Mouse (Mus musculus): ENCODE data around the gene Cyp2ab1.
"Not testable (repeated sequence)": the region's sequence is repeated elsewhere in the genome, so short reads cannot be mapped to it uniquely, and the experiment has no call there.

Cyp2ab1 gene

GRCm38 (mm10) chr16:20325286-20325685, at the start of gene Cyp2ab1:
TSS of gene Cyp2ab1 (minus strand) at chr16:20325404.
- DNase-seq = peak in 1 of 2 experiments; percentile 4

GRCm38 (mm10) chr16:20371731-20372130, 46.5 kb upstream of the Cyp2ab1 start:
- DNase-seq = peak; percentile 8 to 12

- DNase-seq = no peak
Measured at GRCm38 (mm10) chr16:20368221-20368620, 43.0 kb upstream of the Cyp2ab1 start.

DNA sequence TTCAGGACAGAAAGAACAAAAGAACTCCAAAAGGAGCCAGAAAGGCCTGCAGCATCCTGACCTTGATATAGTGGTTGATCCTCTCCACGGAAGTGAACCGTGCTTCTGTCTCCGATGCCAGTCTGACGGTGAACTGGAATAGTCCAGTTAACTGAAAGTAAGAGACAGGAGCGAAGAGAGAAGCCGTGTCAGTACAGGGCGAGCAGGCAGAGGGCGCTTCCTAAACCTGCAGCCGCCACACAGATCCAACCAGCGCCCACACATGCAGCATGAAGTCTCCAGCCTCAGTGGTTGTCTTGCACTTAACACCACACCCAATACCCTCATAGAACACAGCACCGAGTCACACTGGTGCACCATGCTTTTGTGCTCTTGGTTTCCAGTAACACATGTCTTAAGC, 36.9 kb upstream of the Cyp2ab1 start:
- no peak for DNase-seq

DNA sequence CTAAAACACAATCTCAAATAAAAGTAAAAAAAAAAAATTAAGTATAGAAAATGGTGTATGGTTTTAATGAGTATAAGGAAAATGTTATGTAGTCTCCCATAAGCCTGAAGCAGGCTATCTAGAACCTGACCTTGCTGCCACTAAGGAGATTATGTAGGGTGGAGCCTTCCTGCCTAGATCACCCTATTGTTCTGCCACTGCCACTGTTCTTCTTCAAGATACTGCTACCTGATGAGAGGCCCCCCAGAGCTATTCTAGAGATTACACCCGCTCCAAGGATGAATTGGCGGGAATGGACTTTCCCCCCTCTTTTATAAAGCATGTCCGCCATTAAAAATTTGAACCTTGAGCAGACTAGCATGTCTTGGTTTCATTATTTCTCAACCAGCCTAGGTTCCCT, 36.3 kb upstream of the Cyp2ab1 start:
- DNase-seq = not testable (repeated sequence)

- no peak for DNase-seq
Measured at GRCm38 (mm10) chr16:20359643-20360295, 34.6 kb upstream of the Cyp2ab1 start.

DNA sequence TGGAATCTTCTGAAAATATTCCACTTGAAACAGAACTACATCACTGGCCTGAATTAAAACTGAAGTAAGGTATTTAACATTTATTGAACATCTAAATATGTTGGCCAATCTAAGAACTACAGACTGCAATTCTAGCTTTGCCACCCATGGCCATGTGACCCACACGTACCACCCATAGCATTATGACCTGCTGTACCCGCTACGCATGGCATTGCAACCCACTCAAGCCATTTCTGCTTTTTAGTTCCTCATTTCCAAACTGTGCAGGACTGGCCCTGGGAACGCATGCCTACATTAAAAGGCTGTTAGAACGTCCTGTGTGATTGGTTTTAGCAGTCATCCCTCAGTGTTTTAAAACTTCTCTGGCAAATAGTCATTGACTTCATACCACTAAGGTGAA, 32.6 kb upstream of the Cyp2ab1 start:
- DNase-seq = no peak

GRCm38 (mm10) chr16:20354762-20355161, 29.6 kb upstream of the Cyp2ab1 start:
- DNase-seq = no peak

- DNase-seq = no peak
Measured at GRCm38 (mm10) chr16:20354011-20354410, 28.8 kb upstream of the Cyp2ab1 start.

- no peak for DNase-seq
Measured at GRCm38 (mm10) chr16:20345464-20345863, 20.3 kb upstream of the Cyp2ab1 start.

DNA sequence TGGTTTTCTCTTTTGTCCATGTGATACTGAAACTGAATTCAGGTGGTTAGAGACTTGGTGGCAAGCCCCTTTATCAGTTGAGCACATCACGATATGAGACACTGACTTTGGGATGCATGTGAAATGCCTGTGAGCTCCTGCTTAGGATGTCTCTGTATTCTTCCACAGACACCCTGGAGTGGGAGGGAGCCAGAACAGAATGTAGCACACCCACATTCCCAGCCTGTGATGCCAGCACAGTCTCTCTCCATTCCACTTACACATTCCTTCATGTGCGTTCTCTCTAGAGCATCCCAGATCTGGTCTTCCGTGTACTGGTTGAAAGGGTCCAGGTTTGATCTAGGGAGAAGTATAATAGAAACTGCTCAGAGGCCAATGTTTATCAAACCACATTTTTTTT, 13.4 kb upstream of the Cyp2ab1 start:
- no peak for DNase-seq

GRCm38 (mm10) chr16:20334918-20335317, 9.7 kb upstream of the Cyp2ab1 start:
- no peak for DNase-seq

DNA sequence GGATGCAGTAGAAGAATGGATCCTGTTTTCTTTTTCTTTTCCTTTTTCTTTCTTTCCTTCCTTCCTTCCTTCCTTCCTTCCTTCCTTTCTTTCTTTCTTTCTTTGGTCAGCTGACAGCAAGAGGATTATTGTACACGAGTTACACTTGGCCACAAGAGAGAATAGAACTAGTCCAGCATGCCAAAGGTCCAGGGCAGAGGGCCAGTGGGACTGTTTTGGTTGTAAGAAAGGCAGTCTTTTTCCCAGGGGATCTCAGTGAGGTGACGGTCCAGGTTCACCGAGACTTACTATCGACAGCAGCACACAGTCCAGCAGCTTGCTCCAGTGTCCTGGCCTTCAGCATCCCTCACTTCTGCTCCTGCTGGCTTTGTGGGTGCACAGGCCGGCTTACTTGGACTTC, 3.1 kb upstream of the Cyp2ab1 start:
- DNase-seq = peak in 1 of 2 experiments; percentile 17

GRCm38 (mm10) chr16:20323907-20324306, 1.3 kb downstream of the Cyp2ab1 start:
- no peak for DNase-seq

DNA sequence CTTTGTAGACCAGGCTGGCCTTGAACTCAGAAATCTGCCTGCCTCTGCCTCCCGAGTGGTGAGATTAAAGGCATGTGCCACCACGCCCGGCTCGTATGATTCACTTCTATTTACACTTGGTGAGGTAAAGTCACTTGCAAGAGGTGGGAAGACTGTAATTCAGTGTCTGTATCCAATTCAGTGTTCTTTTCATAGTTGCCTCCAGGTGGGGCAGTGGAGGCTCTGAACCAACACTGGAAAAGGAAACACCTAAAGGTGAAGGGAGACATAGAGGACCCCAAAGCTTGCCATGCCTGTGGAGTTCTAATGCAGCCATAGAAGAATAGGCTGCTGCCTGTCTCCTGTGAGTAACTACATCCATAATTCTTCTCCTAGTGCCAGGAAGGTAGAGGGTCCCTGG, 2.9 kb downstream of the Cyp2ab1 start:
- peak in 1 of 2 experiments; percentile 15 for DNase-seq

DNA sequence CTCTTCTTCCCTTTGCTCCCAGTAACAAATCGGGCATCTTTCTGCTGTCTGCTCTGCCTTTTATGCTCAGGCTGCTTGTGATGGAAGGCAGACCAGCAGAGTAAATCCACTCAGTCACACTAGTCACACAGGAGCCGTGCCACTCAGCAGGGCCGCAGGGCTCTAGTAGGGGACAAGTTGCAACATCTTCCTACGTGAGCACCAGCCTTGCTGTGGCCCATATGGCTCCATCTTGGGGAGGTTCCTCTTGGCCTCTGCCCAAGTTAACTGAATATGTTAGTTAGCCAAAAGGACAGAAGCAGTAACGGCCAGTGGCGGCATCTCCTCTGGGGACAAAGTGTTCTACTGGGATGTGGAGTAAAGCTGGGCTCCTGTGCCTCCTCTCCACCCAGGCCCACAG, 8.4 kb downstream of the Cyp2ab1 start:
- DNase-seq = no peak

DNA sequence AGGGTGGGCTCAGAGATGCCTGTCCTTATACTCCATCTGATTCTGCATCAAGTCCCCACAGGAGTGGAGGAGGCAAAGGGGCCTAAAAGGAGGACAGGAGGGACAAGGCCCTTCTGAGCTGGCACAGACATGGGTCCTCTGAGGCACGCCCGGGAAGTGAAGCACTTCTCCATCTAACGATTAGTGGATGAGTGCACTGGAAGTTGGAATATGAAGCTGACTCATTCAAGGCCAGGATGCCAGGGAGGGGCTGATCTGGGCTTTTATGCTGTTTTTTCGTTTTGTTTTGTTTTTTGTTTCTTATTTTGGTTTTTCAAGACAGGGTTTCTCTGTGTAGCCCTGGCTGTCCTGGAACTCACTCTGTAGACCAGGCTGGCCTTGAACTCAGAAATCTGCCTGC, 9.9 kb downstream of the Cyp2ab1 start:
- DNase-seq = no peak

GRCm38 (mm10) chr16:20312272-20312671, 12.9 kb downstream of the Cyp2ab1 start:
- DNase-seq = no peak

GRCm38 (mm10) chr16:20301770-20302649, 23.2 kb downstream of the Cyp2ab1 start, which contains the start of gene Parl:
TSS of gene Parl (minus strand) at chr16:20302387.
- peak; percentile 87 to 95 for DNase-seq

DNA sequence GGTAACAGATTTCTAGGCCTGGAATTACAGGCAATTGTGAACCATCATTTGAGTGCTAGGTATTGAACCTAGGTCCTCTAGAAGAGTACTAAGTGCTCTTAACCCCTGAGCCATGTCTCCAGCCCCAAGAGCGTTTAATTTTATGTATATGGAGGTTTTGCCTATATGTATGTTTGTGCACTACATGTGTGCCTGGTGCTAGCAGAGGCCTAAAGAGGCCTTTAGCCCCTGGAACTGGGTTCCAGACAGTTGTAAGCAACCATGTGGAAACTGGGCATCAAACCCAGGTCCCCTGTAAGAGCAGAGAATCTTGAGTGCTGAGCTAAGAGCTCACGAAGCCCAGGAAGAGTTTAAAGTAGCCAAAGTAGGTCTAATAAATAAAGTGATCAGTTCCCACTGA, 25.1 kb downstream of the Cyp2ab1 start:
- no peak for DNase-seq

DNA sequence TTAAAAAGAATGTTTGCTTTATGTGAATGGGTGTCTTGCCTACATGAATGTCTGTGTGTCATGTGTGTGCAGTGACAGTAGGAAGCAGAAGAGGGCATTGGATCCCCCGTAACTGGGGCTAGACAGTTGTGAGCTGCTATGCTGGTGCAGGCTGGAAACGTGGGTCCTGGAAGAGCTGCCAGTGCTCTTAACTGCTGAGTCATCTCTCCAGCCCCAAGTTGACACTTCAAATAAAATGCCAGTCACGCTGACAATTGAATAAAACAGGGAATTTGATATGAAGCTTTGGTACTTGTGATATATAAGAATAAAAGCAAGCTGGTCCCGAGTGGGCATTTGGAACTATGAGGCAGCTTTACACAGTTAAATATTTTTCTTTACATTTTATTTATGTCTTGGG, 45.0 kb downstream of the Cyp2ab1 start:
- DNase-seq = no peak

DNA sequence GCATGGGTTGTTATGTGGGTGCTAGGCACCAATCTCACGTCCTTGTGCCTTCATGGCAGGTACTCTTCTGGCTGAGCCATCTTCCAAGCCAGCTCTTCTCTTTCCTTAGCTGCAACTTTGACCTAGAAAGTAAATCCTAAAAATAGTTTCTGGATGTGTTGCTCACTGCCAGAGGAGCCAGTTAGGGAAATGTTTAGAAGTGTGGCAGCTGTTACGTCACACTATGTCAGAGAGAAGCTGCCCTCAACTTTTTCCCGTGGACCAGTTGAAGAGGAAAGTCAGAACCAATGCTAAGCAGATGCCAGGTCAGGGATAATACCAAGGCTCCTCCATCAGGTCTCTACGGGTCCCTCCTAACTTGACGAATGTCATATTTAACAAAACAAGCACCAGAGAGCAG, 45.8 kb downstream of the Cyp2ab1 start:
- DNase-seq = no peak

DNA sequence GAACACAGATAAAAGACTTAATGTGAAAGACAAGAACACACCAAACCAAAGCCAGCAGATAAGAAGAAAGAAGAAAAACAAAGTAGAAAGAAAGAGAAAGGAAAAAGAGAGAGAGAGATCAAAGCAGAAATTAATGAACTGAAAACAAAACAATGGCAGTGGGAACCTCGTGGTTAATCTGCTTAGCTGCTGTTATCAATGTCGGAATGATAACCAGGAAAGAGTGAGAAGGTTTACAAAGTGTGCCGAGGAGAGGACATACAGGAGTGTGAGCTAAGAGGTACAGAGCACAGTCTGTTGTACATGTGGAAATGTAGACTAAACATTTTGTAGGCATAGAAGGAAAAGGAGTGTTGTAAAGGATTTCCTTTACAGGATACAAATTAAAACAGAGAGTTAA, 52.2 kb downstream of the Cyp2ab1 start:
- DNase-seq = no peak

DNA sequence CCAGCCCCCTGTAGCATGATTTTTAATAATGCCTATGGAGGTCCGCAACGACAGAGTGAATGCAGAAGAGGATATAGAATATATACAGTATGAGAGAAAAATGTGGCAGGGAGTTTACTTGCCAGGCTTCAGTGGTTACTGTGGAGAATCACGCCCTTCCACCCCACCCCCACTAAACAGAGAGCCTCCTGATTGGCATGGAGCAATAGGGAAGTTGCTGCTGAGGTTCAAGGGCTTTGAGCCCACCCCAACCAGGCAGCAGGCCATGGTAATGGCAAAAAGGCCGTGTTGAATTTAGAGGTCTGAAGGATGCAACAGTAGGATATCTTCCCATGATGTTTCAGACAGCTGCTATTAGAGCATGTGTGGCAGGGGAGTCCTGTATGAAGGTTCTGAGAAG, 53.9 kb downstream of the Cyp2ab1 start:
- no peak for DNase-seq

Data from kidney, postnatal 36 days (tissue).